Mouse (Mus musculus) E14TG2a.4 (cell line): ENCODE results near the gene Calcb.

Experiments used
- CTCF ChIP-seq: conservative IDR thresholded peaks from 2 replicates; pipeline ENCODE4 v1.5.1; 2014; ENCODE audit warnings: low read length
- NANOG ChIP-seq: IDR thresholded peaks from 2 replicates; pipeline ENCODE4 v1.6.1; 2014; ENCODE audit warnings: borderline replicate concordance, low read length, mixed read lengths
- POU5F1 ChIP-seq: IDR thresholded peaks from 2 replicates; pipeline ENCODE4 v1.6.1; 2014; ENCODE audit warnings: low read length, borderline replicate concordance

- TF ChIP-seq CTCF (no peak), POU5F1 (no peak), NANOG (no peak)
These were observed 29.2 kb downstream of the Calcb start for GRCm38 (mm10) chr7:114747596-114747995.
